Mouse (Mus musculus) neural tube, embryonic 15.5 days (tissue): ENCODE results near the gene Derl3. TPM values are rescaled to one million over a fixed set of nuclear protein-coding genes. Genes with fewer than 3 reads are reported as not detected.
A peak's percentile ranks its signal among the peaks of the same experiment; 100 is the strongest.

Experiments
- ATAC-seq: fragments of 200-750 bp; cut with Nextera tagmentation; 2 replicates; pipeline ENCODE4 v1.8.0; 2017; ENCODE audit warnings: mild to moderate bottlenecking, moderate TSS enrichment, moderate library complexity; ENCODE audit not compliant: low FRiP score
- H3K27ac ChIP-seq: fragments of 300-500 bp; sonication (generic); replicated peaks from 2 replicates; pipeline ENCODE4 v1.5.1; 2015; ENCODE audit warnings: mild to moderate bottlenecking, inconsistent platforms
- H3K27me3 ChIP-seq: fragments of 300-500 bp; sonication (generic); replicated peaks from 2 replicates; pipeline ENCODE4 v1.6.1; 2015; ENCODE audit warnings: inconsistent platforms
- H3K36me3 ChIP-seq: fragments of 300-500 bp; sonication (generic); 2 replicates; pipeline ENCODE4 v1.6.1; 2015; ENCODE audit warnings: inconsistent platforms
- H3K4me1 ChIP-seq: fragments of 300-500 bp; sonication (generic); 2 replicates; pipeline ENCODE4 v1.6.1; 2015; ENCODE audit warnings: inconsistent platforms
- H3K4me2 ChIP-seq: fragments of 300-500 bp; sonication (generic); 2 replicates; pipeline ENCODE4 v1.6.1; 2015; ENCODE audit warnings: inconsistent platforms, mild to moderate bottlenecking, moderate library complexity
- H3K4me3 ChIP-seq: fragments of 300-500 bp; sonication (generic); replicated peaks from 2 replicates; pipeline ENCODE4 v1.5.1; 2015; ENCODE audit warnings: mild to moderate bottlenecking, inconsistent platforms
- H3K9ac ChIP-seq: fragments of 300-500 bp; sonication (generic); replicated peaks from 2 replicates; pipeline ENCODE4 v1.6.1; 2015; ENCODE audit warnings: mild to moderate bottlenecking, inconsistent platforms
- H3K9me3 ChIP-seq: fragments of 300-500 bp; sonication (generic); replicated peaks from 2 replicates; pipeline ENCODE4 v1.6.1; 2016; ENCODE audit warnings: inconsistent platforms
- WGBS: fragments of 180-500 bp; shearing (Covaris S2); methylation state at CpG from one replicate; pipeline ENCODE4 v1.1.7; 2015; ENCODE audit warnings: mixed read lengths; 5-methylcytosine and 5-hydroxymethylcytosine counted together
- polyA plus RNA-seq: library from polyadenylated mRNA; unstranded; fragments of >200 nt; fragmentation: Nextera tagmentation; extraction: Ambion mirVana; gene quantifications from 2 replicates; pipeline ENCODE4 v1.2.1, GENCODE M21; 2015

Derl3 gene
- polyA plus RNA-seq, 1 experiment from 2014 or later = 1.2 TPM

- Histone ChIP-seq H3K4me3 (peak overlapping the region; percentile 4; the same call in 1 of the 2 replicates), H3K27me3 (no peaks in the 10 kb centered on the region), H3K27ac (no peak overlapping the region), H3K9me3 (no peaks in the 10 kb centered on the region), H3K36me3 (peaks cover 30% of the 10 kb centered on the region), H3K4me2 (peak overlapping the region; percentile 81), H3K4me1 (peaks cover 54% of the 10 kb centered on the region), H3K9ac (no peak overlapping the region)
- whole genome bisulfite sequencing = 82% methylated on average over 5 of the region's 5 CpGs
- ATAC-seq = no peak
Observed at GRCm38 (mm10) chr10:75919026-75919425, 25.8 kb downstream of the Derl3 start.

GRCm38 (mm10) chr10:75921026-75921725 is 28.0 kb downstream of the Derl3 start, which contains the start of gene Smarcb1:
Gene Smarcb1, minus strand, starts transcription at chr10:75921617.
- Histone ChIP-seq H3K4me1 (peaks cover 51% of the 10 kb centered on the region), H3K4me2 (peak within 1 kb of the TSS; percentile 81)

GRCm38 (mm10) chr10:75921726-75922560 is 28.7 kb downstream of the Derl3 start:
- peaks cover 48% of the 10 kb centered on the region for H3K4me1 ChIP-seq
- H3K27ac ChIP-seq = peak overlapping the region; percentile 99
- peaks cover 4% of the 10 kb centered on the region for H3K36me3 ChIP-seq
- peak overlapping the region; percentile 95 for H3K4me3 ChIP-seq
- WGBS = 4% methylated on average over 22 of the region's 22 CpGs
- peak overlapping the region; percentile 98 for H3K9ac ChIP-seq
- peak; percentile 63 for ATAC-seq
- peak overlapping the region; percentile 81 for H3K4me2 ChIP-seq
- H3K9me3 ChIP-seq = no peaks in the 10 kb centered on the region
- no peaks in the 10 kb centered on the region for H3K27me3 ChIP-seq

More at GRCm38 (mm10) chr10:75921026-75921725, 28.0 kb downstream of the Derl3 start, which contains the start of gene Smarcb1:
- under 1% methylated on average over 76 of the region's 76 CpGs for WGBS
- H3K4me3 ChIP-seq = peak within 1 kb of the TSS; percentile 95
- H3K9me3 ChIP-seq = no peaks in the 10 kb centered on the region
- H3K27ac ChIP-seq = peak within 1 kb of the TSS; percentile 99
- ATAC-seq = peak; percentile 92
- peaks cover 12% of the 10 kb centered on the region for H3K36me3 ChIP-seq
- H3K9ac ChIP-seq = peak within 1 kb of the TSS; percentile 98
- no peaks in the 10 kb centered on the region for H3K27me3 ChIP-seq

GRCm38 (mm10) chr10:75924324-75924723 is 31.1 kb downstream of the Derl3 start:
- WGBS = 56% methylated on average over 2 of the region's 2 CpGs
- no peak for ATAC-seq

GRCm38 (mm10) chr10:75926396-75926795 is 33.2 kb downstream of the Derl3 start:
- H3K36me3 ChIP-seq = no peaks in the 10 kb centered on the region
- no peak overlapping the region for H3K4me2 ChIP-seq
- H3K9ac ChIP-seq = no peak overlapping the region
- ATAC-seq = no peak
- H3K4me3 ChIP-seq = no peak overlapping the region
- H3K4me1 ChIP-seq = peaks cover 31% of the 10 kb centered on the region
- H3K9me3 ChIP-seq = no peaks in the 10 kb centered on the region
- no peaks in the 10 kb centered on the region for H3K27me3 ChIP-seq
- H3K27ac ChIP-seq = no peak overlapping the region
- 73% methylated on average over 13 of the region's 13 CpGs for WGBS

More at GRCm38 (mm10) chr10:75924324-75924723, 31.1 kb downstream of the Derl3 start:
- Histone ChIP-seq H3K27me3 (no peaks in the 10 kb centered on the region), H3K4me1 (peaks cover 28% of the 10 kb centered on the region), H3K4me2 (no peak overlapping the region), H3K9ac (no peak overlapping the region), H3K9me3 (no peaks in the 10 kb centered on the region), H3K4me3 (no peak overlapping the region), H3K36me3 (peaks cover under 1% of the 10 kb centered on the region; the same call in 1 of the 2 replicates), H3K27ac (no peak overlapping the region)

- Histone ChIP-seq H3K9me3 (no peaks in the 10 kb centered on the region), H3K36me3 (no peaks in the 10 kb centered on the region), H3K9ac (no peak overlapping the region), H3K4me2 (peak overlapping the region; percentile 92; the same call in 1 of the 2 replicates), H3K27ac (no peak overlapping the region), H3K27me3 (no peaks in the 10 kb centered on the region; the same call in 1 of the 2 replicates), H3K4me1 (peaks cover 40% of the 10 kb centered on the region), H3K4me3 (no peak overlapping the region)
- WGBS = 26% methylated on average over 6 of the region's 6 CpGs
- ATAC-seq = no peak
Observed at GRCm38 (mm10) chr10:75930304-75930703, 37.1 kb downstream of the Derl3 start.

- Histone ChIP-seq H3K27me3 (no peaks in the 10 kb centered on the region; the same call in 1 of the 2 replicates), H3K27ac (no peak overlapping the region), H3K4me1 (peaks cover 50% of the 10 kb centered on the region), H3K4me2 (peak overlapping the region; percentile 92), H3K4me3 (peak overlapping the region; percentile 49), H3K36me3 (no peaks in the 10 kb centered on the region), H3K9ac (peak overlapping the region; percentile 64), H3K9me3 (no peaks in the 10 kb centered on the region)
- no peak for ATAC-seq
- 28% methylated on average over 7 of the region's 7 CpGs for WGBS
Observed at GRCm38 (mm10) chr10:75931311-75931710, 38.1 kb downstream of the Derl3 start.

- under 1% methylated on average over 40 of the region's 44 CpGs for WGBS
Observed at GRCm38 (mm10) chr10:75932081-75932678, 39.0 kb downstream of the Derl3 start.

GRCm38 (mm10) chr10:75932891-75933290 is 39.7 kb downstream of the Derl3 start, which contains the start of gene Chchd10:
Gene Chchd10, plus strand, starts transcription at chr10:75933130.
- H3K4me2 ChIP-seq = peak within 1 kb of the TSS; percentile 92
- H3K9me3 ChIP-seq = no peaks in the 10 kb centered on the region
- ATAC-seq = no peak
- WGBS = 28% methylated on average over 6 of the region's 6 CpGs
- H3K4me1 ChIP-seq = peaks cover 61% of the 10 kb centered on the region
- no peaks in the 10 kb centered on the region for H3K36me3 ChIP-seq
- H3K27ac ChIP-seq = peak within 1 kb of the TSS; percentile 19; the same call in 1 of the 2 replicates
- H3K4me3 ChIP-seq = peak within 1 kb of the TSS; percentile 49
- H3K9ac ChIP-seq = peak within 1 kb of the TSS; percentile 64
- peaks cover 5% of the 10 kb centered on the region; the same call in 1 of the 2 replicates for H3K27me3 ChIP-seq

More at GRCm38 (mm10) chr10:75932081-75932678, 39.0 kb downstream of the Derl3 start:
- Histone ChIP-seq H3K4me1 (peaks cover 56% of the 10 kb centered on the region), H3K27ac (peak overlapping the region; percentile 19; the same call in 1 of the 2 replicates), H3K4me3 (peak overlapping the region; percentile 49), H3K36me3 (no peaks in the 10 kb centered on the region), H3K27me3 (peaks cover 5% of the 10 kb centered on the region; the same call in 1 of the 2 replicates), H3K9ac (peak overlapping the region; percentile 64), H3K9me3 (no peaks in the 10 kb centered on the region), H3K4me2 (peak overlapping the region; percentile 92)
- peak; percentile 21; the same call in 1 of the 2 replicates for ATAC-seq

- H3K4me2 ChIP-seq = peak overlapping the region; percentile 91
- no peaks in the 10 kb centered on the region for H3K36me3 ChIP-seq
- H3K4me1 ChIP-seq = peaks cover 60% of the 10 kb centered on the region
- WGBS = 74% methylated on average over 1 of the region's 1 CpGs
- H3K9me3 ChIP-seq = no peaks in the 10 kb centered on the region
- H3K9ac ChIP-seq = no peak overlapping the region
- peaks cover 5% of the 10 kb centered on the region; the same call in 1 of the 2 replicates for H3K27me3 ChIP-seq
- H3K4me3 ChIP-seq = peak overlapping the region; percentile 64
- H3K27ac ChIP-seq = no peak overlapping the region
- ATAC-seq = no peak
Observed at GRCm38 (mm10) chr10:75934991-75935390, 41.8 kb downstream of the Derl3 start.
